Mouse (Mus musculus) gastrocnemius, postnatal 36 days (tissue): Measurements from ENCODE around the gene Gm1043. TPM values are rescaled to one million over a fixed set of nuclear protein-coding genes. Genes with fewer than 3 reads are reported as not detected.

Source experiments
- DNase-seq, 2 experiments: peaks; one replicate each; pipeline ENCODE4 v3.0.0; 2022
- intact Hi-C: fragments of 180-260 bp; cut with DNase I; formaldehyde crosslinking; loops from one replicate; pipeline ENCODE4 v1.15.1; 2025
- total RNA-seq, 2 experiments: library from RNA; stranded (reverse); gene quantifications; 2 replicates each; pipeline ENCODE4 v1.2.3; 2021

Gm1043 gene
- total RNA-seq, 2 experiments from 2014 or later: not detected

GRCm38 (mm10) chr5:37066703-37067568 is 18.2 kb upstream of the Gm1043 start:
- intact Hi-C loops: no loop called here
- DNase-seq: no peak

DNA sequence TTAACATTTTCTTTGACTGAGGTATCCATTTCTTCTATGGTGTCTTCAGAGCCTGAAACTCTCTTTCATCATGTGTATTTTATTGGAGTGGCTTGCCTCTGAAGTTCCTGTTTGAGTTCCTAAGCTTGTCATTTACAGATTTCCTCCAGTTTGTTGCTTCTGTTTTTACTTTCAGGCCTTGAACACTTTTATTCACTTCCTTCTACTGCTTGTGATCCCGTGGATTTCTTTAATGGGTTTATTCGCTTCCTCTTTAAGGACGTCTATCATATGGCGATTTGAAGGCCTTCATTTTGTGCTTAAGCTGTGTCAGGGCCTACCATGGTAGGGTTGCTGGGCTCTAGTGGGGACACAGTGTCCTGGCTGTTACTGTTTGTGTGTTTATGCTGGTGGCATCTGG is 11.5 kb upstream of the Gm1043 start:
- intact Hi-C loops: no loop called here
- DNase-seq: no peak

- intact Hi-C loops: no loop called here
- no peak for DNase-seq
Observed at GRCm38 (mm10) chr5:37076692-37077329, 8.4 kb upstream of the Gm1043 start.

DNA sequence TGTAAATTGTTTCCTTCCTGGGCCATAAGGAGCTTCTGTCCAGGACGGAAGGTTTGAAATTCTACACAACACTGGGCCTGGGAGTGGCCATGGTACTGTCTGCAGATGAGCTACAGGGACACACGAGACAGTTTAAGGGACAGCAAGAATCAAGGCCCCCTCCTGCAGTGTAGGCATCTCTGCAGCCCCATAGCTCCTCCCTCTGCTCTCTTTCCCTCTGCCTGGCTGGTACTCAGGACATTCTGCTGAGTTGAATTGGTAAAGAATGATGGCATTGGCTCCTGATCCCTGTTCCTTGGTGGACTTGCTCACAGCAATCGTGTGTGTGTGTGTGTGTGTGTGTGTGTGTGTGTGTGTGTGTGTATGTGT is 7.9 kb upstream of the Gm1043 start:
- no peak for DNase-seq
- intact Hi-C loops: no loop called here

GRCm38 (mm10) chr5:37079484-37079883 is 5.7 kb upstream of the Gm1043 start:
- no peak for DNase-seq
- intact Hi-C loops: no loop called here

- intact Hi-C loops: no loop called here
- DNase-seq: no peak
Observed at GRCm38 (mm10) chr5:37080601-37081000, 4.6 kb upstream of the Gm1043 start.

DNA sequence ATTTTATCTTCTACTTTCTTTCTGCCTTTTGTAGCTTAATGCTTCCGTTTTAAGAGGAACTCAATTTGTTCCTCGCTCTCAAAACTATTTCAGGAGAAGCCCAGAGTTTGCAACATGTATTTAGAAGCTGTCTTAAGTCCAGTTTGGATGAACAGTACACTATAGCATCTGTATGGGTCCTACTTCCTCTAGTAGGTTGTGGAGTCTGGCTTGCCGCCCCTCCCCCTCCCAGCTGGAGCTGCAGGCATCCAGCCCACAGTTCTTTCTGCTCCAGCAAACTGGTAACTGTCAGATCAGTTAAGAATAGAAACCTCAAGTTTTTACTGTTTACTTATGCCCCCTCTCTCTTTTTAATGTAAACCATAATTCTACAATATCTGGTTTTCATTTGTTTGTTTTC is 2.8 kb upstream of the Gm1043 start:
- DNase-seq: no peak
- intact Hi-C loops: no loop called here

- no peak for DNase-seq
- intact Hi-C loops: no loop called here
Observed at GRCm38 (mm10) chr5:37083209-37083770, 1.9 kb upstream of the Gm1043 start.

GRCm38 (mm10) chr5:37083850-37084249 is 1.3 kb upstream of the Gm1043 start:
- intact Hi-C loops: no loop called here
- no peak for DNase-seq

GRCm38 (mm10) chr5:37085918-37086317 is 748 bp downstream of the Gm1043 start:
- peak in 1 of 2 experiments; percentile 4 for DNase-seq
- intact Hi-C loops: no loop called here

DNA sequence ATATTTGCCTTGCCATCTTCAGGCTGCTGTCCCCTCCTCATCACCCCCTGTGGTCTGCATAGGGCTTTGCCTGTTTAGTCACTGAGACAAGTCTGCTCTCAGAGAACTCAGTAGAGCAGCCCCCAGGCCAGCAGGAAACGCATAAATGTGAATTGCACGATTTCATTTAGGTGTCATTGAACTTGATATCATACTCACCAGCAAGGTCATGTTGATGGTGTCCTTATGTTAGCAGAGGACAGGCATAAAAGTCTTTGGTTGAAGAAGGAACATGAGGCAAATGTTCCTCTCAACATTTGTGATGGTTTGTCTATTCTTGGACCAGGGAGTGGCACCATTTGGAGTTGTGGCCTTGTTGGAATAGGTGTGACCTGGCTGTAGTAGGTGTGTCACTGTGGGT is 2.6 kb downstream of the Gm1043 start:
- intact Hi-C loops: no loop called here
- DNase-seq: no peak

- intact Hi-C loops: no loop called here
- DNase-seq: no peak
Observed at GRCm38 (mm10) chr5:37088342-37089108, 3.4 kb downstream of the Gm1043 start.

GRCm38 (mm10) chr5:37091171-37091628 is 6.0 kb downstream of the Gm1043 start:
- intact Hi-C loops: no loop called here
- DNase-seq: no peak

- no peak for DNase-seq
- intact Hi-C loops: no loop called here
Observed at GRCm38 (mm10) chr5:37094941-37095340, 9.8 kb downstream of the Gm1043 start.

- DNase-seq: no peak
- intact Hi-C loops: no loop called here
Observed at GRCm38 (mm10) chr5:37097591-37097990, 12.4 kb downstream of the Gm1043 start.

DNA sequence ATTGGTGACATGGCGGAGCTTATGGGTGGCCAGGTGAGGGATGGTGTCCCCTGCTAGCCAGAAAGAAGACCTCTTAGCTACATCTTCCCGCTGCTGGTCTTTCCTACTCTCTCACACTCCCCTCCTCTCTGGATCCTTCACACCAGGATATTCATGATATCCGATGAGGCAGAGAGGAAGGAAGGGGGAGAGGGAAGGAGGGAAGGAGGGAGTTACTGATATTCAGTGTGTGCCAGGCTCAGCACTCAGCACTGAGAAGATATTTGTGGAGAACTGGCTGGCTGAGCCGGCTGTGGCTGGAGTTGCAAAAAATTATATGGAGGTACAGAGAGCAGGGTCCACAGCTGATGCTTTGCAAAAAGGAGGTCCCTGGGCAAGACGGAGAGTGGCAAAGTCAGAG is 15.6 kb downstream of the Gm1043 start:
- intact Hi-C loops: loop anchor here (10.0 kb wide), 1 partner anchor 146 kb away; no protein-coding TSS in a partner anchor
- DNase-seq: no peak

DNA sequence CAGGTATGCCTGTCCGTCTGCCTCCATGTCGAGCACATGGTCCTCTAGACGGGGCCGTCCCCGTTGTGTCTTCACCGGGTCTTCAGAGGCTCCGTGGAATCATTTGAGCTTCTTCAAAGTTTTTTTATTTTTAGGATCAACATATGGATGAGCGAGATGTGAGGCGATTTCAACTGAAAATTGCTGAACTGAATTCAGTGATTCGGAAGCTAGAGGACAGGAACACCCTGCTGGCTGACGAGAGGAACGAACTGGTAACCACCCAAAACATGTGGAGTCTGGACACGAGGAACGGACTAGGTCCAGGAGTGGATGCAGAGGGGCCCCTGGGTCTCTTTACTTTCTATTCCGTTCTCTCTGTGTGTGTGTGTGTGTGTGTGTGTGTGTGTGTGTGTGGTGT is 16.5 kb downstream of the Gm1043 start:
- intact Hi-C loops: loop anchor here (10.0 kb wide), 1 partner anchor 147 kb away; no protein-coding TSS in a partner anchor
- DNase-seq: no peak

DNA sequence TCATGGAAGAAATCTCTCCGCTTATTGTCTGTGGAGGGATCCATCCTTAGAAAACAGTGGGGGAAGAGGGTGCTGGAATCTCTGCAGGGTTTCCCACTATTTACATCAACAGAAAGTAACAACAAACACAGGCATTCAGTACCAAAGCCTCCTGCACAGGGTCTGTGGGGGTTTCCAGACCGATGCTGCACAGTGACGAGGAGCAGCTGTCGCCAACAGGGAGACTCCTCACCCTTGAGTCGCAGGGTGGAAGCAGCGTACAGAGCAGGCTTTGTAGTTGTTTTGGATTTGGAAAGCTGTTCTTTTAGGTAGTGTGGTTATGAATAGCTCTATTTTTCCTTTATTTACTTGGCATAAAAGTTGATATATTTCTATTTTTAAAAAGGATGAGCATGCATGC is 16.9 kb downstream of the Gm1043 start:
- intact Hi-C loops: loop anchor here (10.0 kb wide), 1 partner anchor 147 kb away; no protein-coding TSS in a partner anchor
- DNase-seq: no peak

DNA sequence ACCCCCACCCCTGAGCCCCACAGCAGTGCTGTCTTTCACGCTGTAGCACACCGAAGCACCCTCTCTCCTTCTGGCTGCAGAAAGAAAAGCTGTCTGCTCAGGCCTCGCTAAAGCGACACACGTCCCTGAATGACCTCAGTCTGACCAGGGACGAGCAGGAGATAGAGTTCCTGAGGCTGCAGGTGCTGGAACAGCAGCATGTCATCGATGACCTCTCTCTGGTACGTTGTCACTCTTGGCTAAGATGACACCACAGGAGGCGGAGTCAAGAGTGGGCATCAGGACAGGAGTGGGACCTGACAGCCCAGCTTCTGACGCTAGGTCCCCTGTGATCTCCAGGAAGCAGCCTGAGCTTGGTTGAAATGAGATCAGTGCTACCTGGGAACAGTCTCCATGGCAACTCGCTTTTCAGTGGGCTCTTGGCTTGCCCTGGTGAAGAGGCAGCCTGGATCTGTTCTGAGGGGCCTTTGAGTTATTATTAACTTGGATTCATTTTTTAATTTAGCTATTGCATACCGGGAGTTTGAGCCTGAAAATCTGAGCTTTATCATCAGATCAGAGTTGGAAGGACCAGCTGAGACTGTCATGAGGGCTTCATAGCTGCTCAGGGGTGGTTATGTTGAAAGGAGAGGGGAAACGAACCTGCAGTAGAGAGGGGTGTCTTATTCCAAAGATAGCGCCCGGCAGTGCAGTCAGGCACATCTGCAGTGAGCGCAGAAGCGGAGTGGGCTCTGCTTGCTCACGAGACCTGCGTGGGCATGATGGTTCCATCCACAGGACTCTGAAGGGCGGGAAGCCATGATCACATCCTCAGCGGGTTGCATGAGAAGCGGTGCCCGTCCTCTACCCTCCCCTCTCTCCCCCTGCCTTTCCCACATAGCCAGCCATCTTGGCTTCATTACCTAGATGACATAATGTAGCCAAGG is 20.6 kb downstream of the Gm1043 start:
- DNase-seq: no peak
- intact Hi-C loops: loop anchor here (10.0 kb wide), 1 partner anchor 151 kb away; no protein-coding TSS in a partner anchor
